Mouse (Mus musculus): ENCODE measurements around the gene Col6a6. TPM values are rescaled to one million over a fixed set of nuclear protein-coding genes. Genes with fewer than 3 reads are reported as not detected.
"Not testable (repeated sequence)": the region's sequence is repeated elsewhere in the genome, so short reads cannot be mapped to it uniquely, and the experiment has no call there.

Gene Col6a6
- polyA plus RNA-seq, 1 experiment from 2014 or later: 3.1 TPM

DNA sequence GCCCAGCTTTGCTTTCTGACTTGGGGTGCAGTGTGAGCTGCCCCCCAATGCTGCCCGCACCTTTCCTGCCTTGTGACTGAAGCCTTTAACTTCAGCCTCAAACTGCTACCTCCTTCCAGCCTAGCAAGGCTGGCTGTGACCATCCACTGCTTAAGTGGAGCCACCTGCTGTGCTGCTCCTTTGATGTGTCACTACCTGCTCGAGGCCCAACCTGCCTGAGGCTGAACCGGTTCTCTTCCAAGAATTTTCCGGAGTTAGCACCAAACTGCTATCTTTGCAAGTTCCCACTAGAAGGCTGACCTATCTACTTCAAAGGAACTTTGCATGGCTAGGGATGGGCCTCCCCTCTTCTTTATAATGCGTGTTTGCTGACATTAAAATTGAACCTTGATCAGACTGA, 13.4 kb upstream of the Col6a6 start:
- not testable (repeated sequence) for ATAC-seq (replicated peaks; ENCODE audit: extremely low read depth, insufficient read depth, low FRiP score); H3K27me3 ChIP-seq (ENCODE audit: control insufficient read depth, insufficient read depth, low read length); H3K36me3 ChIP-seq (ENCODE audit: control insufficient read depth, insufficient read depth); H3K27ac ChIP-seq (ENCODE audit: low read length); H3K9me3 ChIP-seq (replicated peaks; ENCODE audit: control insufficient read depth, low read length); H3K4me2 ChIP-seq (ENCODE audit: low read depth, low read length); H3K4me3 ChIP-seq (ENCODE audit: low read length); H3K4me1 ChIP-seq (ENCODE audit: control insufficient read depth, insufficient read depth, low read length); H3K9ac ChIP-seq (ENCODE audit: low read length)
- WGBS: 54% methylated on average over 5 of the region's 5 CpGs

DNA sequence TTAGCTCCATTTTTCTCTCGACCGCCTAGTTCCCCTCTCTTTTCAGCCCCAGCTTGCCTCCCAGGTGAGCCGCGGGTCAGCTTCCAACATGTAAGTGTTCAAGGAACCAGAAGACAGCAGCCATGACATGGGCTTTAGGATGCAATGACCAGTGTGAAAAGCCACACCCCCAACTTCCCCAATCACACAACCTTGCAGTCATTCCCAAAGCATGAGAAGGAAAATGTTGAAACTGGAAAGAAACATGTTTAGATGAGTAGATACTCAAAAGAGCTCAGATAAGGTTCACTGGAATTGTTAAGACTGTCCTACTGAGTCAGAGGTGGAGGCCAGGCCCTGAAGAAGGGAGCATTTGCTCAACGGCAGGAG, 11.2 kb upstream of the Col6a6 start:
- ATAC-seq (replicated peaks; ENCODE audit: extremely low read depth, insufficient read depth, low FRiP score): no peak
- Histone ChIP-seq H3K27ac (ENCODE audit: low read length) (no peak overlapping the region), H3K9ac (ENCODE audit: low read length) (no peak overlapping the region), H3K4me2 (ENCODE audit: low read depth, low read length) (no peak overlapping the region), H3K4me1 (ENCODE audit: control insufficient read depth, insufficient read depth, low read length) (peaks cover 15% of the 10 kb centered on the region), H3K4me3 (ENCODE audit: low read length) (no peak overlapping the region), H3K36me3 (ENCODE audit: control insufficient read depth, insufficient read depth) (no peaks in the 10 kb centered on the region), H3K9me3 (replicated peaks; ENCODE audit: control insufficient read depth, low read length) (no peaks in the 10 kb centered on the region), H3K27me3 (ENCODE audit: control insufficient read depth, insufficient read depth, low read length) (no peaks in the 10 kb centered on the region)
- WGBS: 85% methylated on average over 5 of the region's 5 CpGs

DNA sequence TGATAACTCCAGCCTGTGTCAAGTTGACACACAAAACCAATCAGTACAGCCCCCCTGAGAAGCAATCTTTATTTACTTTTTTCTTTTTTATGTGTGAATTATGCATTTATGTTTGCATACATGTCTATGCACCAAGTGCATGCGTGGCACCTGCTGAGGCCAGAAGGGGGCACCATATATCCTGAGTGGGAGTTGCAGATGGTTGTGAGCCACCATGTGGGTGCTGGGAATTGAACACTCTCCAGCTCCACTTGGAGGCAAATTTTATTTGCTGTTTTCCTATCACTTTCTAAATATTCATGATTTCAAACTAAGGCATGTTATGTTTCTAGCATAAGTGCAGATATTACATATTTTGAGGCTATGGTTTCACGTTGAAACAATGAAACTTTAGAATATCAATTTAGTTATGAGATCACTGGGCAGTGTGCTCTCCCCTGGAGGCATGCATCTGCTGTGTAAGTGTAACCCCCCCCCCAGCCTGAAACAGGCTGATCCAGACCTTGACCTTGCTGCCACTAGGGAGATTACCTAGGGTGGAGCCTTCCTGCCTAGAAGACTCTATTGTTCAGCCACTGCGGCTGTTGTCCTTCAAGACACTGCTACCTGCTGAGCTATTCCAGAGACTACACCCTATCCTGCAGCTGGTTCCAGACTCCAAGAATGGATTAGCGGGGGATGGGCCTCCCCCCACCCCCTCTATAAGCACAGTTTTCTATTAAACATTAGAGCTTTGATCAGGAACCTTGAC, 10.6 kb upstream of the Col6a6 start:
- ATAC-seq (replicated peaks; ENCODE audit: extremely low read depth, insufficient read depth, low FRiP score): no peak
- Histone ChIP-seq H3K27me3 (ENCODE audit: control insufficient read depth, insufficient read depth, low read length) (no peaks in the 10 kb centered on the region), H3K36me3 (ENCODE audit: control insufficient read depth, insufficient read depth) (no peaks in the 10 kb centered on the region), H3K4me2 (ENCODE audit: low read depth, low read length) (no peak overlapping the region), H3K4me3 (ENCODE audit: low read length) (no peak overlapping the region), H3K9me3 (replicated peaks; ENCODE audit: control insufficient read depth, low read length) (no peaks in the 10 kb centered on the region), H3K4me1 (ENCODE audit: control insufficient read depth, insufficient read depth, low read length) (peaks cover 15% of the 10 kb centered on the region), H3K9ac (ENCODE audit: low read length) (no peak overlapping the region), H3K27ac (ENCODE audit: low read length) (no peak overlapping the region)
- WGBS: 83% methylated on average over 4 of the region's 4 CpGs

DNA sequence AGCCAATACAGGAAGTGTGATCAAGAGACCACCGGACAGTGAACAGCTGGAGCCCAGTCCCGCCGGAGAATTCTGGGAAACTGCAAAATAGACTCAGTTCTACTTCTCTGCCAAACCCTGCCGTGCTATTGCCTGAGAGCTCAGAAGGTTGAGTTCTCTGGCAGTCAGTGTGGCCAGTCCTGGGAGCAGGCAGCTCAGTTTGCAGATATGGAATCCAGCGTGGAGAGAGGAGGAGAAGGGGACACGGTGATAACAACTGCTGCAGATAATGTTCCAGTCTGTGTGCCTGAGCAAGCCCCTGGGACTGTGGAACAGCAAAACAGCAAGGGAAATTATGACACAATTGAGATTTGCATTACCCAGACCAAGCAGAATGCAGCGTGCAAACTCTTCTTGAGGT, 7.6 kb upstream of the Col6a6 start:
- Histone ChIP-seq H3K4me1 (ENCODE audit: control insufficient read depth, insufficient read depth, low read length) (peaks cover 11% of the 10 kb centered on the region), H3K27ac (ENCODE audit: low read length) (peak overlapping the region; percentile 79), H3K36me3 (ENCODE audit: control insufficient read depth, insufficient read depth) (no peaks in the 10 kb centered on the region), H3K4me2 (ENCODE audit: low read depth, low read length) (peak overlapping the region; percentile 34), H3K9ac (ENCODE audit: low read length) (no peak overlapping the region), H3K4me3 (ENCODE audit: low read length) (no peak overlapping the region), H3K9me3 (replicated peaks; ENCODE audit: control insufficient read depth, low read length) (no peaks in the 10 kb centered on the region), H3K27me3 (ENCODE audit: control insufficient read depth, insufficient read depth, low read length) (no peaks in the 10 kb centered on the region)
- peak; percentile 90 for ATAC-seq (replicated peaks; ENCODE audit: extremely low read depth, insufficient read depth, low FRiP score)
- 22% methylated on average over 7 of the region's 7 CpGs for WGBS

DNA sequence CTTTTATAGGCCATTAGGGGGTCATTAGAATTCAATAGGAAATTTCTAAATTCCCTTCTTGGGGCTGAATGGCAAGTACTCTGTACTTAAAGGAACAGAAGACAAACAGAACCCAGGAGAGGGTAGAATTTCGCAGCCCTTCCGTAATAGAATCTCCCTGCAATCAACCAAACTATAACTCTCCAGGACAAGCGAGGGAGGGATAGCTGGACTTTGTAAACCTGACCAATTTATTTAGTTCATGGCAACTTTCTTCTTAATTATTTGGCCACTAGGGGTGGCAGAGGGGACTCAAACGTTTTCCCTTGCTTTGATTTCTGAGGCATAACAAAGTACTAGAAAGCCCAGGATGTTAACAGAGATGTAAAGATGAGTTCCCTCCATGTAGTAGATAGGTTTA, 6.8 kb upstream of the Col6a6 start:
- H3K4me3 ChIP-seq (ENCODE audit: low read length): no peak overlapping the region
- H3K9ac ChIP-seq (ENCODE audit: low read length): no peak overlapping the region
- WGBS: 56% methylated on average over 4 of the region's 4 CpGs
- no peaks in the 10 kb centered on the region for H3K36me3 ChIP-seq (ENCODE audit: control insufficient read depth, insufficient read depth)
- peaks cover 11% of the 10 kb centered on the region for H3K4me1 ChIP-seq (ENCODE audit: control insufficient read depth, insufficient read depth, low read length)
- no peak for ATAC-seq (replicated peaks; ENCODE audit: extremely low read depth, insufficient read depth, low FRiP score)
- H3K27me3 ChIP-seq (ENCODE audit: control insufficient read depth, insufficient read depth, low read length): no peaks in the 10 kb centered on the region
- no peaks in the 10 kb centered on the region for H3K9me3 ChIP-seq (replicated peaks; ENCODE audit: control insufficient read depth, low read length)
- H3K4me2 ChIP-seq (ENCODE audit: low read depth, low read length): peak overlapping the region; percentile 34; the same call in 1 of the 2 replicates
- H3K27ac ChIP-seq (ENCODE audit: low read length): peak overlapping the region; percentile 79

DNA sequence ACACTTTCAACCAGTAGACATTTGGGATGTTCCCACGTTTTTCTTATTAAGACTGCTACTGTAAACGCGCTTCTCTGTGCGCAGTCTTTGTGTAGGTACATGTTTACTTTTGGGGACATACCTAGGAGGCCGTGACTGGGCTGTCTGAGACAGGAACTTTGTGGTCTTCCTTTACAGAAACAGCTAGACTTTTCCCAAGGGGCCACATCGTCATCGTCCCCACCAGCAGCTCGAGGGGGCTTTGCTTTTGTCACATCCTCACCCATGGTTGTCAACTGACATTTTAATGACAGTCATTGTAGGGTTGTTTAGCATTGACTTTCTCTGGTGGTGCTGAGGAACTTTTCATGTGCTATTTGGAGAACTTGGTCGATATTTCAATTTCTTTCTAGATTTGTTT, 3.3 kb upstream of the Col6a6 start:
- ATAC-seq (replicated peaks; ENCODE audit: extremely low read depth, insufficient read depth, low FRiP score): no peak
- Histone ChIP-seq H3K4me2 (ENCODE audit: low read depth, low read length) (no peak overlapping the region), H3K27me3 (ENCODE audit: control insufficient read depth, insufficient read depth, low read length) (0 out of 2 replicates have a peak, but pooled peaks cover 3% of the 10 kb centered on the region), H3K27ac (ENCODE audit: low read length) (no peak overlapping the region), H3K4me1 (ENCODE audit: control insufficient read depth, insufficient read depth, low read length) (peaks cover 16% of the 10 kb centered on the region), H3K4me3 (ENCODE audit: low read length) (no peak overlapping the region), H3K9me3 (replicated peaks; ENCODE audit: control insufficient read depth, low read length) (no peaks in the 10 kb centered on the region), H3K9ac (ENCODE audit: low read length) (no peak overlapping the region), H3K36me3 (ENCODE audit: control insufficient read depth, insufficient read depth) (no peaks in the 10 kb centered on the region)
- WGBS: 78% methylated on average over 9 of the region's 9 CpGs

DNA sequence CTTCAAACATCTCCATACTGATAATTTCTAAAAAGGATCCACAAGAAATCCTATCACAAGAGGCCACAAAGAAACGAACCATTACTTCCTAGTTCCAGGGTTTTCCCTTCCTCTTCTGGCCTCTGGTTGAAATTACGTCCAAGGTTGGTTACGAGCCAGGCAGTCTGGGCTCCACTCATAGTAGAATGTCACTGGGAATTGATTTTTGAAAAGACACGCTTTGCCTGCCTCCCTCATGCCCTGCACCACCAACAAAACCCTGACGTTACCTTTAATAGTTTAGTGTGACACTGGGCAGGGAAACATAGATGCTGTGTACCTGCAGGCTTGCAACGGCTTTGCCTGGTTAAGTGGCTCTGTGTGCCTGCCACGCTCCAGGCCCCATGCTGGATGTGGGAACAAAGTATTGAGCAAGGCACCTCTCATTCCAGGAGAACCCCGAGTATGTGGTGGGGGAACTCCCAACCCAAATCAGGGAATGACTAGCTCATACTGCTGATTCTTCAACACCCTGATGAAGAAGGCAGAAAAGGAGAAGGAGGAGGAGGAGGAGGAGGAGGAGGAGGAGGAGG, 798 bp downstream of the Col6a6 start:
- Histone ChIP-seq H3K36me3 (ENCODE audit: control insufficient read depth, insufficient read depth) (no peaks in the 10 kb centered on the region), H3K4me2 (ENCODE audit: low read depth, low read length) (peak overlapping the region; percentile 46), H3K4me1 (ENCODE audit: control insufficient read depth, insufficient read depth, low read length) (peaks cover 4% of the 10 kb centered on the region), H3K9ac (ENCODE audit: low read length) (no peak overlapping the region), H3K9me3 (replicated peaks; ENCODE audit: control insufficient read depth, low read length) (no peaks in the 10 kb centered on the region), H3K27me3 (ENCODE audit: control insufficient read depth, insufficient read depth, low read length) (0 out of 2 replicates have a peak, but pooled peaks cover 3% of the 10 kb centered on the region), H3K27ac (ENCODE audit: low read length) (0 out of 2 replicates have a peak overlapping the region, but pooled peaks have one; percentile 21), H3K4me3 (ENCODE audit: low read length) (peak overlapping the region; percentile 23)
- 58% methylated on average over 8 of the region's 8 CpGs for WGBS
- no peak for ATAC-seq (replicated peaks; ENCODE audit: extremely low read depth, insufficient read depth, low FRiP score)

DNA sequence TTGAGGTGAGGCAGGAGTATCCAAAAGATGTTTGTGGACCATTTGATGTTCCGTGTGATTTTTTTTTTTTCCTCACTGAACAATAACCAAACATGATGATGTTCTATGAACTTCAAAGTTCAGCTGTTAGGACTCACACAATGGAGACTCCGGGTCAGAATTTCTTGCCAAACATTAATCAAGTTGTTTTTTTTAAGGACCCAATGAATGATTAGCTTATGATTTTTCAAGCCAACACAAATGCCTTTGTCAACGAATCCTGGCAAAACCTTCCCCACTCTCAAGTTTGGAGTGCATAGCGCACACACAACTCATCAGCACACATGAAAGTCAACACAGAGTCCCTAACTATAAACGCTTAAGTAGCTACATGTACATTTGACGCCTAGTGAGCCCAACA, 7.2 kb downstream of the Col6a6 start:
- H3K36me3 ChIP-seq (ENCODE audit: control insufficient read depth, insufficient read depth): no peaks in the 10 kb centered on the region
- no peaks in the 10 kb centered on the region for H3K9me3 ChIP-seq (replicated peaks; ENCODE audit: control insufficient read depth, low read length)
- no peak overlapping the region for H3K4me3 ChIP-seq (ENCODE audit: low read length)
- no peak overlapping the region for H3K9ac ChIP-seq (ENCODE audit: low read length)
- H3K4me1 ChIP-seq (ENCODE audit: control insufficient read depth, insufficient read depth, low read length): no peaks in the 10 kb centered on the region
- H3K27ac ChIP-seq (ENCODE audit: low read length): no peak overlapping the region
- WGBS: 77% methylated on average over 6 of the region's 6 CpGs
- no peaks in the 10 kb centered on the region for H3K27me3 ChIP-seq (ENCODE audit: control insufficient read depth, insufficient read depth, low read length)
- ATAC-seq (replicated peaks; ENCODE audit: extremely low read depth, insufficient read depth, low FRiP score): no peak
- H3K4me2 ChIP-seq (ENCODE audit: low read depth, low read length): no peak overlapping the region

DNA sequence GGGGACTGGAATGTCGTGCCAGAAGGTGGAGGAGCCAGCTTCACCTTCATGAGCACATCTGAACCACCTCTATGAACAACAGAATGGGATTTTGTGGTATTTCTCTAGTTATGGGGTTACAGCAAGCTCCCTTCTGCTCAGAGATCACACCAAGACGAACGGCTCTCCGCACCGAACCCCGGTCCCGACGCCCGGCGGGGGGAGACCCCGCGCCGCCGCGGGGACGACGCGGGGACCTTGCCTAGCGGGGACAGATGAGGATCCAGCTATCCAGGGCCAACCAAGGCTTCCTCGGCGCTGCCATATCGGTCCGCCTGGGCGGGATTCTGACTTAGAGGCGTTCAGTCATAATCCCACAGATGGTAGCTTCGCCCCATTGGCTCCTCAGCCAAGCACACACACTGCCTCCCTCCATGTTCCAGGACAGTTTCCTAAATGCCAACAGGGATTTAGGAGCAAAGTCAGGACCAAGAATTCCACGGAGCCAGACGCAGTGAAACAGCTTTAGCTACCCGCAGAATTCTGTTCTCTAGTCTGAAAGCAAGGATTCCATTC, 8.7 kb downstream of the Col6a6 start:
- no peak overlapping the region for H3K9ac ChIP-seq (ENCODE audit: low read length)
- H3K27me3 ChIP-seq (ENCODE audit: control insufficient read depth, insufficient read depth, low read length): no peaks in the 10 kb centered on the region
- H3K4me1 ChIP-seq (ENCODE audit: control insufficient read depth, insufficient read depth, low read length): no peaks in the 10 kb centered on the region
- no peak overlapping the region for H3K27ac ChIP-seq (ENCODE audit: low read length)
- H3K36me3 ChIP-seq (ENCODE audit: control insufficient read depth, insufficient read depth): no peaks in the 10 kb centered on the region
- 64% methylated on average over 29 of the region's 29 CpGs for WGBS
- H3K9me3 ChIP-seq (replicated peaks; ENCODE audit: control insufficient read depth, low read length): no peaks in the 10 kb centered on the region
- H3K4me2 ChIP-seq (ENCODE audit: low read depth, low read length): peak overlapping the region; percentile 31; the same call in 1 of the 2 replicates
- no peak overlapping the region for H3K4me3 ChIP-seq (ENCODE audit: low read length)
- ATAC-seq (replicated peaks; ENCODE audit: extremely low read depth, insufficient read depth, low FRiP score): no peak
